Mouse (Mus musculus): ENCODE measurements at regions not wholly inside any gene's neighbourhood (a gene's known extent, or its start where the extent isn't known, plus 50 kb on each side); places are given as distances from the start of the nearest gene placed in this dataset.

DNA sequence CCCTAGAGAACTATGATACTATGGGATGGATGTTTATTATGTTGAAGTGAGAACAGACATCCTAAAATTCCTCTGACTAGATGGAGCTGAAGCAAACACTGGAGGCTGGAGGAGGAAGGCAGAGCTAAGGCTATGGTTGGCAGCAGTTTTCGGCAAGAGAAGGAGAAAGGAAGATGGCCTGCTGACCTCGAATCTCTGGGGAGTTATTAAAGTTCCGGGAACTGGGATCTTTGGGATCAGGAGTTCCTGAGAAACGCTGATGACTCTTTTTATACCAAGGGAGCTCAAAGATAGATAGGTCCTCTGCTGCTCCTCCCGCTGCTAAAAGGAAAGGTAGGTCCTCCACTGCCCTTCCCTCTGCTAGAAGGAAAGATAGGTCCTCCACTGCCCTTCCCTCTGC, 143.9 kb upstream of the Mylip start:
- TF ChIP-seq TCF12 (IDR thresholded peaks at IDR 0.05; ENCODE audit: low read depth, low read length) (no peak), ZNF384 (IDR thresholded peaks at IDR 0.05; ENCODE audit: low read depth, low read length) (no peak), EP300 (IDR thresholded peaks at IDR 0.05; ENCODE audit: low read depth in 1 of 2, low read length in 2 of 2) (no peak), JUND (IDR thresholded peaks at IDR 0.05; ENCODE audit: low read depth, low read length) (no peak), CTCF (IDR thresholded peaks at IDR 0.05 in 2 of 3, conservative IDR thresholded peaks at IDR 0.05 in 1 of 3; ENCODE audit: control insufficient read depth in 1 of 3, insufficient read depth in 1 of 3, low read depth in 2 of 3, low read length in 3 of 3, poor library complexity in 1 of 3, severe bottlenecking in 1 of 3) (no peak), POLR2A (IDR thresholded peaks at IDR 0.05; ENCODE audit: control insufficient read depth in 1 of 2, insufficient read depth in 1 of 2, low read depth in 1 of 2, low read length in 2 of 2, poor library complexity in 1 of 2) (no peak), ZC3H11A (IDR thresholded peaks at IDR 0.05; ENCODE audit: low read depth, low read length) (no peak), CHD2 (IDR thresholded peaks at IDR 0.05; ENCODE audit: low read length) (no peak), GATA1 (IDR thresholded peaks at IDR 0.05; ENCODE audit: low read depth, low read length) (no peak), MYC (IDR thresholded peaks at IDR 0.05; ENCODE audit: low read depth, low read length) (no peak), BHLHE40 (IDR thresholded peaks at IDR 0.05; ENCODE audit: borderline replicate concordance, low read depth, low read length) (no peak), TAL1 (IDR thresholded peaks at IDR 0.05; ENCODE audit: low read length) (no peak), MEF2A (IDR thresholded peaks at IDR 0.05; ENCODE audit: extremely low read depth, insufficient replicate concordance, low read depth, low read length, poor library complexity, severe bottlenecking) (no peak), RAD21 (IDR thresholded peaks at IDR 0.05; ENCODE audit: low read depth, low read length) (no peak)
